Mouse (Mus musculus) lung, embryonic 16.5 days (tissue): Measurements from ENCODE around the gene Hmga2. TPM values are rescaled to one million over a fixed set of nuclear protein-coding genes. Genes with fewer than 3 reads are reported as not detected.
"Not testable (repeated sequence)": the region's sequence is repeated elsewhere in the genome, so short reads cannot be mapped to it uniquely, and the experiment has no call there.

Experiments used
- ATAC-seq: fragments of 200-750 bp; cut with Nextera tagmentation; 2 replicates; pipeline ENCODE4 v1.8.0; 2017; ENCODE audit warnings: low read depth, mild to moderate bottlenecking, moderate library complexity
- H3K27ac ChIP-seq: fragments of 300-500 bp; sonication (generic); 2 replicates; pipeline ENCODE4 v1.5.1; 2014; ENCODE audit warnings: mild to moderate bottlenecking, control low read depth, low read length
- H3K27me3 ChIP-seq: fragments of 300-500 bp; sonication (generic); 2 replicates; pipeline ENCODE4 v1.6.1; 2014; ENCODE audit warnings: low read depth, low read length, mixed read lengths; ENCODE audit not compliant: control insufficient read depth, insufficient read depth
- H3K36me3 ChIP-seq: fragments of 300-500 bp; sonication (generic); 2 replicates; pipeline ENCODE4 v1.6.1; 2014; ENCODE audit warnings: low read length; ENCODE audit not compliant: control insufficient read depth, insufficient read depth
- H3K4me1 ChIP-seq: fragments of 300-500 bp; sonication (generic); replicated peaks from 2 replicates; pipeline ENCODE4 v1.6.1; 2014; ENCODE audit warnings: low read length, mixed read lengths; ENCODE audit not compliant: control insufficient read depth, insufficient read depth
- H3K4me2 ChIP-seq: fragments of 300-500 bp; sonication (generic); 2 replicates; pipeline ENCODE4 v1.6.1; 2014; ENCODE audit warnings: low read depth, low read length, control low read depth
- H3K4me3 ChIP-seq: fragments of 300-500 bp; sonication (generic); 2 replicates; pipeline ENCODE4 v1.5.1; 2014; ENCODE audit warnings: mild to moderate bottlenecking, low read length, control low read depth
- H3K9ac ChIP-seq: fragments of 300-500 bp; sonication (generic); 2 replicates; pipeline ENCODE4 v1.6.1; 2014; ENCODE audit warnings: low read length, control low read depth
- H3K9me3 ChIP-seq: fragments of 300-500 bp; sonication (generic); 2 replicates; pipeline ENCODE4 v1.6.1; 2016; ENCODE audit warnings: low read length; ENCODE audit not compliant: control insufficient read depth
- WGBS: fragments of 180-500 bp; shearing (Covaris S2); extraction: QIAGEN DNeasy Blood & Tissue Kit; methylation state at CpG from one replicate; pipeline ENCODE4 v1.1.7; 2014; 5-methylcytosine and 5-hydroxymethylcytosine counted together
- microRNA counts: library from miRNA; unstranded; fragments of <30 nt; microRNA quantifications from one replicate; lab custom pipeline; 2016
- microRNA-seq: library from miRNA; unstranded; fragments of <30 nt; microRNA quantifications from one replicate; pipeline ENCODE4, GENCODE M21; 2016
- polyA plus RNA-seq: library from polyadenylated mRNA; unstranded; fragments of >200 nt; fragmentation: Nextera tagmentation; extraction: Ambion mirVana; gene quantifications from 2 replicates; pipeline ENCODE4 v1.2.1, GENCODE M21; 2015

The Hmga2 gene
- polyA plus RNA-seq, 1 experiment from 2014 or later = 6.1 TPM

- Histone ChIP-seq H3K4me1 (no peaks in the 10 kb centered on the region; the same call in 1 of the 2 replicates), H3K4me3 (no peak overlapping the region), H3K9me3 (no peaks in the 10 kb centered on the region), H3K27ac (no peak overlapping the region), H3K27me3 (no peaks in the 10 kb centered on the region), H3K9ac (no peak overlapping the region), H3K4me2 (no peak overlapping the region), H3K36me3 (no peaks in the 10 kb centered on the region)
- WGBS = 62% methylated on average over 5 of the region's 5 CpGs
- no peak for ATAC-seq
Observed at GRCm38 (mm10) chr10:120338841-120339240, 137.4 kb downstream of the Hmga2 start.

GRCm38 (mm10) chr10:120338431-120338830, 137.8 kb downstream of the Hmga2 start:
- H3K27me3 ChIP-seq, H3K9me3 ChIP-seq, H3K9ac ChIP-seq, H3K4me2 ChIP-seq, ATAC-seq, H3K4me1 ChIP-seq, H3K27ac ChIP-seq, H3K36me3 ChIP-seq, H3K4me3 ChIP-seq: not testable (repeated sequence)
- WGBS = 95% methylated on average over 1 of the region's 1 CpGs

- Histone ChIP-seq H3K27ac (no peak overlapping the region), H3K4me3 (no peak overlapping the region), H3K9me3 (no peaks in the 10 kb centered on the region), H3K4me1 (0 out of 2 replicates have a peak, but pooled peaks cover 7% of the 10 kb centered on the region), H3K9ac (no peak overlapping the region), H3K4me2 (no peak overlapping the region), H3K36me3 (no peaks in the 10 kb centered on the region), H3K27me3 (no peaks in the 10 kb centered on the region)
- no peak for ATAC-seq
- 91% methylated on average over 14 of the region's 14 CpGs for WGBS
Observed at GRCm38 (mm10) chr10:120327946-120328345, 148.3 kb downstream of the Hmga2 start.

GRCm38 (mm10) chr10:120323584-120324203, 152.6 kb downstream of the Hmga2 start:
- Histone ChIP-seq H3K4me1 (0 out of 2 replicates have a peak, but pooled peaks cover 7% of the 10 kb centered on the region), H3K4me2 (no peak overlapping the region), H3K4me3 (no peak overlapping the region), H3K9me3 (0 out of 2 replicates have a peak, but pooled peaks cover 3% of the 10 kb centered on the region), H3K9ac (no peak overlapping the region), H3K27ac (no peak overlapping the region), H3K27me3 (no peaks in the 10 kb centered on the region), H3K36me3 (no peaks in the 10 kb centered on the region)
- no peak for ATAC-seq
- WGBS = 77% methylated on average over 11 of the region's 11 CpGs

GRCm38 (mm10) chr10:120322815-120323214, 153.5 kb downstream of the Hmga2 start:
- H3K4me2 ChIP-seq = no peak overlapping the region
- H3K9ac ChIP-seq = no peak overlapping the region
- H3K4me1 ChIP-seq = peaks cover 10% of the 10 kb centered on the region; the same call in 1 of the 2 replicates
- H3K27me3 ChIP-seq = no peaks in the 10 kb centered on the region
- 0 out of 2 replicates have a peak, but pooled peaks cover 3% of the 10 kb centered on the region for H3K9me3 ChIP-seq
- WGBS = 87% methylated on average over 8 of the region's 8 CpGs
- no peak overlapping the region for H3K27ac ChIP-seq
- no peaks in the 10 kb centered on the region for H3K36me3 ChIP-seq
- no peak overlapping the region for H3K4me3 ChIP-seq
- ATAC-seq = no peak

- no peaks in the 10 kb centered on the region for H3K27me3 ChIP-seq
- no peak overlapping the region for H3K4me3 ChIP-seq
- H3K9ac ChIP-seq = no peak overlapping the region
- no peak overlapping the region for H3K4me2 ChIP-seq
- no peaks in the 10 kb centered on the region for H3K36me3 ChIP-seq
- no peak overlapping the region for H3K27ac ChIP-seq
- 94% methylated on average over 12 of the region's 12 CpGs for WGBS
- ATAC-seq = no peak
- H3K9me3 ChIP-seq = 0 out of 2 replicates have a peak, but pooled peaks cover 3% of the 10 kb centered on the region
- peaks cover 3% of the 10 kb centered on the region; the same call in 1 of the 2 replicates for H3K4me1 ChIP-seq
Observed at GRCm38 (mm10) chr10:120319614-120320013, 156.7 kb downstream of the Hmga2 start.

MicroRNAs encoded within 50 kb of the gene (microRNA counts, 519-probe panel; counts per million panel counts)
- not detected for microRNA mmu-miR-763 (lab: Ali Mortazavi, UCI)

Small RNA genes within 50 kb of the gene (microRNA-seq; reads per million reads assigned to microRNA genes)
- not detected for gene Mir763

Other genes with a start within 250 kb of the Hmga2 start
- gene Llph, start 249.4 kb downstream of the Hmga2 start, polyA plus RNA-seq = 44.6 and 46.2 TPM in 2 replicates